Mouse (Mus musculus): ENCODE measurements around the gene Slc37a1.
A peak's percentile ranks its signal among the peaks of the same experiment; 100 is the strongest.
"Not testable (repeated sequence)": the region's sequence is repeated elsewhere in the genome, so short reads cannot be mapped to it uniquely, and the experiment has no call there.

The Slc37a1 gene

GRCm38 (mm10) chr17:31269761-31270160, 16.8 kb upstream of the Slc37a1 start:
- DNase-seq, result no peak

GRCm38 (mm10) chr17:31270246-31270645, 16.3 kb upstream of the Slc37a1 start:
- no peak for DNase-seq

GRCm38 (mm10) chr17:31270736-31271135, 15.9 kb upstream of the Slc37a1 start:
- not testable (repeated sequence) for DNase-seq

- no peak for DNase-seq
Measured at GRCm38 (mm10) chr17:31271136-31271851, 15.3 kb upstream of the Slc37a1 start.

GRCm38 (mm10) chr17:31272416-31273165, 14.0 kb upstream of the Slc37a1 start:
- no peak for DNase-seq

GRCm38 (mm10) chr17:31273631-31274030, 13.0 kb upstream of the Slc37a1 start:
- no peak for DNase-seq

- no peak for DNase-seq
Measured at GRCm38 (mm10) chr17:31275181-31275580, 11.4 kb upstream of the Slc37a1 start.

GRCm38 (mm10) chr17:31276207-31276921, 10.2 kb upstream of the Slc37a1 start:
- DNase-seq, result no peak

GRCm38 (mm10) chr17:31276922-31277918, 9.4 kb upstream of the Slc37a1 start, which contains the start of gene Rsph1:
Gene Rsph1, minus strand, starts transcription at chr17:31277383.
- DNase-seq, result peak; percentile 99

- no peak for DNase-seq
Measured at GRCm38 (mm10) chr17:31277931-31278330, 8.7 kb upstream of the Slc37a1 start.

GRCm38 (mm10) chr17:31279541-31279940, 7.1 kb upstream of the Slc37a1 start:
- no peak for DNase-seq

GRCm38 (mm10) chr17:31280269-31280668, 6.3 kb upstream of the Slc37a1 start:
- DNase-seq, result no peak

GRCm38 (mm10) chr17:31281830-31282686, 4.5 kb upstream of the Slc37a1 start:
- no peak for DNase-seq

GRCm38 (mm10) chr17:31282687-31283053, 3.9 kb upstream of the Slc37a1 start:
- no peak for DNase-seq

GRCm38 (mm10) chr17:31285867-31286266, 725 bp upstream of the Slc37a1 start:
- DNase-seq, result no peak

- no peak for DNase-seq
Measured at GRCm38 (mm10) chr17:31287216-31287615, 624 bp downstream of the Slc37a1 start.

- DNase-seq, result no peak
Measured at GRCm38 (mm10) chr17:31288999-31289726, 2.6 kb downstream of the Slc37a1 start.

GRCm38 (mm10) chr17:31290311-31290710, 3.7 kb downstream of the Slc37a1 start:
- no peak for DNase-seq

- DNase-seq, result peak; percentile 56
Measured at GRCm38 (mm10) chr17:31290859-31291258, 4.3 kb downstream of the Slc37a1 start.

Data from kidney, postnatal 14 days (tissue).